Mouse (Mus musculus) midbrain, embryonic 13.5 days (tissue): Measurements from ENCODE around the gene Spata13. TPM values are rescaled to one million over a fixed set of nuclear protein-coding genes. Genes with fewer than 3 reads are reported as not detected.

ENCODE experiments used
- ATAC-seq: fragments of 200-750 bp; cut with Nextera tagmentation; 2 replicates; pipeline ENCODE4 v1.8.0; 2017; ENCODE audit warnings: mild to moderate bottlenecking, moderate TSS enrichment, moderate library complexity
- H3K27ac ChIP-seq: fragments of 300-500 bp; sonication (generic); 2 replicates; pipeline ENCODE4 v1.5.1; 2015; ENCODE audit warnings: inconsistent platforms, mild to moderate bottlenecking, moderate library complexity
- H3K27me3 ChIP-seq: fragments of 300-500 bp; sonication (generic); 2 replicates; pipeline ENCODE4 v1.6.1; 2015; ENCODE audit warnings: mild to moderate bottlenecking, inconsistent platforms
- H3K36me3 ChIP-seq: fragments of 300-500 bp; sonication (generic); 2 replicates; pipeline ENCODE4 v1.6.1; 2015; ENCODE audit warnings: mild to moderate bottlenecking, inconsistent platforms
- H3K4me1 ChIP-seq: fragments of 300-500 bp; sonication (generic); replicated peaks from 2 replicates; pipeline ENCODE4 v1.6.1; 2015; ENCODE audit warnings: inconsistent platforms
- H3K4me2 ChIP-seq: fragments of 300-500 bp; sonication (generic); replicated peaks from 2 replicates; pipeline ENCODE4 v1.6.1; 2015; ENCODE audit warnings: moderate library complexity, mild to moderate bottlenecking, inconsistent platforms
- H3K4me3 ChIP-seq: fragments of 300-500 bp; sonication (generic); replicated peaks from 2 replicates; pipeline ENCODE4 v1.5.1; 2015; ENCODE audit warnings: mild to moderate bottlenecking, inconsistent platforms
- H3K9ac ChIP-seq: fragments of 300-500 bp; sonication (generic); replicated peaks from 2 replicates; pipeline ENCODE4 v1.6.1; 2015; ENCODE audit warnings: mild to moderate bottlenecking, inconsistent platforms
- H3K9me3 ChIP-seq: fragments of 300-500 bp; sonication (generic); 2 replicates; pipeline ENCODE4 v1.6.1; 2016; ENCODE audit warnings: mild to moderate bottlenecking, inconsistent platforms
- WGBS: fragments of 180-500 bp; shearing (Covaris S2); methylation state at CpG from one replicate; pipeline ENCODE4 v1.1.7; 2015; 5-methylcytosine and 5-hydroxymethylcytosine counted together
- polyA plus RNA-seq: library from polyadenylated mRNA; unstranded; fragments of >200 nt; fragmentation: Nextera tagmentation; extraction: Ambion mirVana; gene quantifications from 2 replicates; pipeline ENCODE4 v1.2.1, GENCODE M21; 2015

Gene Spata13
- polyA plus RNA-seq, 1 experiment from 2014 or later = 47.4 TPM

DNA sequence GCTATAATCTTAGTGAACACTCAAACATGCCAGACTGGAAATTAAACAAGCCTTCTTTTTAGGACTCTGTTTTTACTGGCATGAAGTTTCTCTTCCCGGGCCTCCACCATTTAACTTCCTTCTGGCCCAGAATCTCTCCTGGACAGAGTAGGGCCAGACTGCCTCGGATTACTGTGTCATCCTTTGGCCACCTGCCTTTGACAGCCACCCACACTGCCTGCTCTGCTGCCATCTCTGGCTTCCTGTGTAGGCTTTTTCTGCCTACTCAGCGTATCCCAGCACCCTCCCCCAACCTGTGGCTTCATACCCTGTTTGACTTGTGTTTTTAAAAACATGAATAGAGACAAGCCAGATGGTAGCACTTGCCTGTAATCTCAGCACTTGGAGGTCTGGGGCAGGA, 71.2 kb downstream of the Spata13 start:
- no peak for ATAC-seq
- no peak overlapping the region for H3K4me3 ChIP-seq
- no peak overlapping the region for H3K4me2 ChIP-seq
- WGBS = 89% methylated on average over 3 of the region's 3 CpGs
- no peak overlapping the region for H3K27ac ChIP-seq
- no peaks in the 10 kb centered on the region for H3K27me3 ChIP-seq
- H3K36me3 ChIP-seq = peaks cover 12% of the 10 kb centered on the region
- H3K4me1 ChIP-seq = 0 out of 2 replicates have a peak, but pooled peaks cover 3% of the 10 kb centered on the region
- H3K9ac ChIP-seq = no peak overlapping the region
- no peaks in the 10 kb centered on the region for H3K9me3 ChIP-seq

DNA sequence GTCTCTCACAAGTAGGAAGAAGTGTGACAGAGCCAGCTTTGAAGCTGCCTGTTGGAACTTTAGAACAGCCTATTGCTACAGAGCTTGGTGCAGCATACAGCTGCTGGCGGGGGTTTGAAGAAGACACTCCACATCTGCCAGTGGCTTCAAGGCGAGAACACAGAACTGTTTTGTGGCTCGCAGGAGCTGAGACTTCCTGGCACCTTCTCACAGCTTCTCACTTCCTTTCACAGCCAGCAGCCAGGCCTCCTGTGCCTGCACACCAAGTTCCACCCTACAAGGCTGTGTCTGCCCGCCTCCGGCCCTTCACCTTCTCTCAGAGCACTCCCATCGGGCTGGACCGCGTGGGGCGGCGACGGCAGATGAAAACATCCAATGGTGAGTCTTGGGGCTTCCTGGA, 75.4 kb downstream of the Spata13 start:
- Histone ChIP-seq H3K27ac (no peak overlapping the region), H3K4me3 (no peak overlapping the region), H3K9me3 (no peaks in the 10 kb centered on the region), H3K27me3 (no peaks in the 10 kb centered on the region), H3K4me2 (no peak overlapping the region), H3K4me1 (0 out of 2 replicates have a peak, but pooled peaks cover 3% of the 10 kb centered on the region), H3K36me3 (peaks cover 24% of the 10 kb centered on the region), H3K9ac (no peak overlapping the region)
- ATAC-seq = no peak
- 83% methylated on average over 11 of the region's 11 CpGs for WGBS

DNA sequence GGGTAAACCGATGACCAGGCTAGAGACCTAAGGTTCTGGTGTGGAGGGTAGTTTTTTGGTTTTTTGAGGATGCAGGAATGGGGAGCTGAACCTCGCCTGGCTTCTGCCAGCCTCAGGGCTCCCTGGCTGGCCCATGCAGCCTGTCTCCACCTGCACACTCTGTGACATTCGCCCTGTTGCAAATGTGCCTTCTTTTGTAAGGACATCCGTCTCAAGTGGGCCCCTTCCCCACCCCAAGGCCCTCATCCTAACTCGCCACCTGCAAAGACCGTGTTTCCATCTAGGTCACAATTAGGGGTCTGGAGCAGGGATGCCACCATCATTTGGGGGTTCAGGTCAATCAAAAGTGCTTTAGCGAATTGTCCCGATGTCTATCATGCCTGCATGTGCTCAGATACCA, 75.9 kb downstream of the Spata13 start:
- 0 out of 2 replicates have a peak, but pooled peaks cover 3% of the 10 kb centered on the region for H3K4me1 ChIP-seq
- ATAC-seq = no peak
- H3K36me3 ChIP-seq = peaks cover 24% of the 10 kb centered on the region
- H3K27me3 ChIP-seq = no peaks in the 10 kb centered on the region
- H3K9ac ChIP-seq = no peak overlapping the region
- no peak overlapping the region for H3K4me2 ChIP-seq
- WGBS = 95% methylated on average over 8 of the region's 8 CpGs
- no peaks in the 10 kb centered on the region for H3K9me3 ChIP-seq
- no peak overlapping the region for H3K4me3 ChIP-seq
- H3K27ac ChIP-seq = no peak overlapping the region

DNA sequence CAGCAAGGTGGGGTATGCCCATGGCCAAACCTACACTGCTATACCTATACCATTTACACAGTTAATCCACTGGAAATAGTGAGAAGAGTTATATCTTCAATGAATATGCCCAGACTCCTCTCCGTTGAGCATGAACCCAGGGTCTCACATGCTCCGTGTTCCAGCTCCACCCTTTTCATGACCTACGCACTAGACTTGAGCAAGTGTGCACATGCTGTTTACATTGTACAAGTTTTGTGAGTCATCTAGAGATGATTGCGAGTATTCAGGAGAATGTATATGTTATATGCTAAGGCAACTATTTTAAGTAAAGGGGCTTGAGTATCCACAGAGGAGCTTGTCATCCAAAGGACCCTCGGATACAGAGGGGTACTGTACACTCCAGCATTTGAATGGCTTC, 77.4 kb downstream of the Spata13 start:
- Histone ChIP-seq H3K9ac (no peak overlapping the region), H3K36me3 (peaks cover 34% of the 10 kb centered on the region), H3K27ac (no peak overlapping the region), H3K9me3 (no peaks in the 10 kb centered on the region), H3K4me3 (no peak overlapping the region), H3K4me2 (no peak overlapping the region), H3K4me1 (0 out of 2 replicates have a peak, but pooled peaks cover 3% of the 10 kb centered on the region), H3K27me3 (no peaks in the 10 kb centered on the region)
- 91% methylated on average over 5 of the region's 5 CpGs for WGBS
- no peak for ATAC-seq

DNA sequence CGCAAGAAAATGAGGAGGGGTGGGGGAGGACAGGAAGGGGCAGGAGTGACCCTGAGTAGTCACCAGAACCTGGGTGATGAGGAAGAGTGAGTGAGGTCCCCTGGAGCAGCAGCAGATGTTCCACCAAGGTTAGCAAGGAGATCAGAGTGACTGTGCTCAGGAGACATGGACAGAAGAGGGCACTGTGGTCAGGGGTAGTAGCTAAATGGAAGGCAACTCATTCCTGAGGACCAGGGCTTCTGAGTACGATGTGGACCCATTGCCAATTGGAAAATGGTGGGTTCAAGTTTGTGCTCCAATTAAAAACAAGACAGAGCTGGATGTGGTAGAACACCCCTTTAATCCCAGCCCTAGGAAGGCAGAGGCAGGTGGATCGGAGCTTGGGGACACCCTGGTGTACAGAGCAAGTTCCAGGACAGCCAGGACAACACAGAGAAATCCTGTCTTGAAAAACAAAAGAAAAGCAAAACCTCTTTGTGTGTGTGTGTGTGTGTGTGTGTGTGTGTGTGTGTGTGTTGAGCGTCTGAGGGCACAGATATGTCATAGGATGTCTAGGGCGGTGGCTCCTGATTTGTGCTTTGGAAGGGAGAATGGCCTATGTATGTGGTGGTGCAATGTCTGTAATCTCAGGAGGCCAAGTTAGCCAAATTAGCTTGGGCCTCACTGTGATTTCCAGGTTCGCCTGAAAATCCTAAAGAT, 77.9 kb downstream of the Spata13 start:
- Histone ChIP-seq H3K9me3 (no peaks in the 10 kb centered on the region), H3K27me3 (no peaks in the 10 kb centered on the region), H3K27ac (no peak overlapping the region), H3K4me3 (no peak overlapping the region), H3K9ac (no peak overlapping the region), H3K4me2 (no peak overlapping the region), H3K36me3 (peaks cover 36% of the 10 kb centered on the region), H3K4me1 (0 out of 2 replicates have a peak, but pooled peaks cover 3% of the 10 kb centered on the region)
- no peak for ATAC-seq
- WGBS = 92% methylated on average over 6 of the region's 6 CpGs

DNA sequence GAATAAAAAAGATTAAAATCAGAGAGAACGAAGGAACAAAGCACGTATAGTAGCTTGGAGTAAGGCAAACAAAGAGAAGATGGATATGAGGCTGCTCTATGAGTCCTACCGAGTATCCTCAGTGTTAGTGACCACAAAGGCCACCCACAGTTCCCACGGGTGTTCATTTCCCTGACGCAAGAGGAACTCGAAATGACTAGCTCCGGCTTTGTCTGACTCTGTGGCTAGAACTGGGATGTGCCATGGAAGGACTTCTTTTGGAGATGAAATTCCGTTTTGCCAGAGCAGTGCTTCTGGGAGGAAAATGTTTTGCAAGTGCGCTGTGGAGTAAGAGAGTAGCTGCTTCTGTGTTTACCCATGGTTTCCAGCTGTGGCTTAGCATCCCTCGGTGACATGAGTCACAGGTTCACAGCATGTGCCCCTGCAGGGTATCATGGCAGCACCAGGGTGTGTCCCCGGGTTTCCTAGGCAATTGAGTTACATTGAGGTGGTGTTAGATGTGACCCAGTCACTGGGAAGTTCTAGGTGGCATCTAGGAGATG, 78.6 kb downstream of the Spata13 start:
- Histone ChIP-seq H3K27me3 (no peaks in the 10 kb centered on the region), H3K9ac (no peak overlapping the region), H3K4me3 (no peak overlapping the region), H3K4me2 (no peak overlapping the region), H3K9me3 (no peaks in the 10 kb centered on the region), H3K27ac (no peak overlapping the region), H3K36me3 (peaks cover 36% of the 10 kb centered on the region), H3K4me1 (no peaks in the 10 kb centered on the region)
- 84% methylated on average over 11 of the region's 11 CpGs for WGBS
- ATAC-seq = no peak

DNA sequence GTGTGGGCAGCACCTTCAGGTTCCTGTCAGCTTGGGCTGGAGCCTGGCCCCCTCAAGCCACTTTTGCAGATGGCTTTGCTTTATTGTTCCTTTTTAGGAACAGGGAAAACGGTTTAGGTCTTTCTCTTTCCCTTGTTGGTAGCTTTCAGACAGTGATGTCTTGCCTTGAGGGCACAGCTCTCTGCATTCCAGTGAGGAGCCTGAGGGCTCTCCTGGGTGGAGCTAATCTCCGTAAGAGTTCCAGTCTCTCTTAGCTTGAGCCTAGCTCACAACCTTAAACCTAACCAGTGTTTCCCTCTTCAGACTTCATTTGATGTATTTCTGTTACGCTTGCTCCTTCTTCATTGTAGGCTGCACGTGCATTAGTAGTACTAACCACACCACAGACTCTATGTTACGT, 81.9 kb downstream of the Spata13 start:
- Histone ChIP-seq H3K4me2 (no peak overlapping the region), H3K4me3 (no peak overlapping the region), H3K36me3 (peaks cover 28% of the 10 kb centered on the region), H3K4me1 (no peaks in the 10 kb centered on the region), H3K9me3 (no peaks in the 10 kb centered on the region), H3K27ac (no peak overlapping the region), H3K27me3 (no peaks in the 10 kb centered on the region), H3K9ac (no peak overlapping the region)
- ATAC-seq = no peak
- 89% methylated on average over 5 of the region's 5 CpGs for WGBS

DNA sequence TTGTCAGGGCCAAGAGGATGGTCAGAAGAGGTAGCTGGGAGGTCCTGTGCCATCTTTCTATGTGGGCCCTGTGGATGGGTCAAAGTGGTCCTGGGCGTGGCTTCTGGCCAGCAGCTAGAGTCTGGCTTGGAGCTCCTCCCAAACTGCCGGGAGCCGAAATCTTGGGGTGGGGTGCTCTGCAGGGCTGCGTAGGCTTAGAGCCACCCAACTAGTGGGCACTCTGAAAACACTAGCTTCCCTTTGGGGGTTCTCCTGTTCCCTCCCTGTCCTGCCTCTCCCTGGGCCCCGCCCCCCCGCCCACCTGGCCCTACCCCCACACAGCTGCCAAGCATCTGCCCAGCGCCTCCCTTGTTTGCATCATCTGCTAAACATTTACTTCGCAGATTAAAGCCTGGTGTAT, 87.5 kb downstream of the Spata13 start:
- H3K9ac ChIP-seq = no peak overlapping the region
- H3K27me3 ChIP-seq = no peaks in the 10 kb centered on the region
- 66% methylated on average over 8 of the region's 8 CpGs for WGBS
- no peak overlapping the region for H3K27ac ChIP-seq
- no peak for ATAC-seq
- no peak overlapping the region for H3K4me3 ChIP-seq
- H3K36me3 ChIP-seq = peaks cover 7% of the 10 kb centered on the region; the same call in 1 of the 2 replicates
- no peak overlapping the region for H3K4me2 ChIP-seq
- no peaks in the 10 kb centered on the region for H3K9me3 ChIP-seq
- H3K4me1 ChIP-seq = peaks cover 5% of the 10 kb centered on the region

DNA sequence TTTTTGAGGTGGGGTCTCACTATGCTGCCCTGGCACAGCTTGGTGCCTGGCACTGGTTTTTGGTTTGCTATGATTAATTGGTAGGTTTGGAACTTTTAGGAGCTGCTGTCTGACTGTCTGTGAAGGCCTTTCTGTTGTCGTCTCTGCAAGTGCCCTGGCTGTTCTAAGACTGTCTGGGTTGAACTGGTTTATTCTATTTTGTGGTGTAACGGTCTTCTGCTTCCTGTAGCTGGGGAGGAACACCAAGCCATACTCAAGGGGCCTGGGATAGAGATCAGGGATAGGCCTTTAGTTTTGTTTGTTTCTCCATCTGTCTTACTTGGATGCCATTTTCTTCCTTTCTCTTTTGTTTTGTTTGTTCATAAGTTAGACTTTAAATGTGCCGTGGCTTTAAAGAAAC, 88.1 kb downstream of the Spata13 start:
- no peak overlapping the region for H3K4me2 ChIP-seq
- WGBS = 79% methylated on average over 3 of the region's 3 CpGs
- peaks cover 7% of the 10 kb centered on the region for H3K4me1 ChIP-seq
- H3K4me3 ChIP-seq = no peak overlapping the region
- ATAC-seq = no peak
- H3K36me3 ChIP-seq = 0 out of 2 replicates have a peak, but pooled peaks cover 6% of the 10 kb centered on the region
- H3K27me3 ChIP-seq = no peaks in the 10 kb centered on the region
- no peaks in the 10 kb centered on the region for H3K9me3 ChIP-seq
- no peak overlapping the region for H3K9ac ChIP-seq
- no peak overlapping the region for H3K27ac ChIP-seq

DNA sequence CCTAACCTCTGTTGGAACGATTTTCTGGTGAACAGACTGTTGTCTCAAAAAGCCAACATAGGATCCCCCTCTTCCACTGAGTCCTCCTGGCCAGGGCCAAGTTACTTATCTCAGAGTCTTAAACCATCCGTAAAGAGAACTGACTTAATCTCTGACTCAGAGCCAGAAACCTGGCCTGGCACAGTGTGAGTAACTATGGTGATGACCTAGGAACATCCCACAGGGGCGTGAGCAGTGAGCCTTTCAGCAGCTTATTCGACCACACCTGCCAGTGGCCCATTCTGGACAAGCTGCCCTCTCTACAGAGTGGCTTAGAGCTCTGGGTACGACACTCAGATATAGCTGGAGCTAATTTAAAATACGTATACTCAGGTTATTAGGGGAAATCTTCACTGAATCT, 92.3 kb downstream of the Spata13 start:
- peaks cover 11% of the 10 kb centered on the region for H3K4me1 ChIP-seq
- no peak overlapping the region for H3K9ac ChIP-seq
- H3K4me3 ChIP-seq = no peak overlapping the region
- H3K4me2 ChIP-seq = no peak overlapping the region
- peak; percentile 53; the same call in 1 of the 2 replicates for ATAC-seq
- no peak overlapping the region for H3K27ac ChIP-seq
- WGBS = 53% methylated on average over 6 of the region's 6 CpGs
- peaks cover 15% of the 10 kb centered on the region for H3K36me3 ChIP-seq
- H3K27me3 ChIP-seq = no peaks in the 10 kb centered on the region
- no peaks in the 10 kb centered on the region for H3K9me3 ChIP-seq

DNA sequence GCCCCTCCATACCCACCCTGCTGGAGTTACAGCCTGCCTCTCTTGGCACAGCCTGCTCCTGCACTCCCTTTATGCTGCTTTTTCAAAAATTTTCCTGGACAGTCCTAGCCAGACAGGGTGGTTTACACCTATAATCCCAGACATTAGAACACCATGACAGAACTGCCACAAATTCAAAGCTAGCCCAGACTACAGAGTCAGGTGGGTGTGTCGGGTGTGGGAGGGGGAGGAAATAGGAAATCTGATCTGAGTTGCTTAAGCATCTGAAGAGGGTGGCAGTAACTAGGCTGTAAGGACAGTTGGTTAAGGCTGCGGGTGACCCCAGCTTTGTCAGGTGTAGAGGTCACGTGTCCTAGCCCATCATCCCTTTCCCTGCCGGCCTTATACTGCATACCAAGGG, 93.3 kb downstream of the Spata13 start:
- H3K9ac ChIP-seq = no peak overlapping the region
- 73% methylated on average over 4 of the region's 4 CpGs for WGBS
- peaks cover 18% of the 10 kb centered on the region for H3K4me1 ChIP-seq
- H3K27ac ChIP-seq = peak overlapping the region; percentile 7; the same call in 1 of the 2 replicates
- H3K9me3 ChIP-seq = no peaks in the 10 kb centered on the region
- H3K27me3 ChIP-seq = no peaks in the 10 kb centered on the region
- no peak overlapping the region for H3K4me2 ChIP-seq
- peak; percentile 48; the same call in 1 of the 2 replicates for ATAC-seq
- no peak overlapping the region for H3K4me3 ChIP-seq
- peaks cover 15% of the 10 kb centered on the region for H3K36me3 ChIP-seq

DNA sequence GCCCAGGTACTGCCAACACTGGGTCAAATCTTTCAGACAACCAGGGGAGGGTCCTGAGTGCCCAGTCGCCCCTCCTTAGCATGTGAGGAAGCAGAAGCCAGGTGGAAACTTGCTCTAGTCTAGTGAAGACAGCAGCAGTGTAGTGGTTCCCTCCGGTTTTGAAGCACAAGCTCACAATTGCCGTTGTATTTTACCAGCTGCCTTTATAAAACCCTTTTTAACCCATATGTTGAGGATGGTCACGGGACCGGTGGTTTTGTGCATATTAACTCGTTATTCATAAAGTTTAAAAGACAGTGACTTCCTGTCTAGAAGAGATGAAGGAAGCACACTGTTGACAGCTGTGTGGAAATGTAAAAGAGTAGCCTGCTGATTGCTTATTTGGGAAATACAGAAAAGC, 98.3 kb downstream of the Spata13 start:
- no peak overlapping the region for H3K27ac ChIP-seq
- peaks cover 15% of the 10 kb centered on the region for H3K36me3 ChIP-seq
- ATAC-seq = no peak
- no peak overlapping the region for H3K4me2 ChIP-seq
- no peak overlapping the region for H3K9ac ChIP-seq
- H3K4me1 ChIP-seq = peaks cover 52% of the 10 kb centered on the region
- no peaks in the 10 kb centered on the region for H3K9me3 ChIP-seq
- H3K27me3 ChIP-seq = no peaks in the 10 kb centered on the region
- no peak overlapping the region for H3K4me3 ChIP-seq
- 53% methylated on average over 6 of the region's 6 CpGs for WGBS
